Mouse (Mus musculus): Measurements from ENCODE around the gene Tcf7l1. TPM values are rescaled to one million over a fixed set of nuclear protein-coding genes. Genes with fewer than 3 reads are reported as not detected.

Gene Tcf7l1
- polyA plus RNA-seq, 1 experiment from 2014 or later: 17.5 TPM

DNA sequence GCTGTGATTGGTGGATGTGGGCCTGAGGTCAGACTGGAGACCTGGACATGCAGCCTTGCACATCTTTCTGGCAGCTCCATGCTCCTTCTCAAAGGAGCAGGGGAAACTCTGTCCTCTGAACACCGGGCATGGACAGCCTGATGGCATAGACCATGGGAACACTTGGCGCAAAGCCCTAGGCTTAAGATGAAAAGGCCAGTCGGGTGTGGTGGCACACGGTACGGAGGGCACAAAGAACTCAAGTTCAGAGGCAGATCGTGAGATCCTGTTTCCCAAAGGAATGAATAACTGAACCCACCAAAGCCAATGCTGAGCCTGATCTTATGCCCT is 128.7 kb downstream of the Tcf7l1 start:
- no peaks in the 10 kb centered on the region for H3K36me3 ChIP-seq (ENCODE audit: insufficient read depth, low read length)
- H3K4me2 ChIP-seq (replicated peaks; ENCODE audit: low read depth, low read length): no peak overlapping the region
- no peaks in the 10 kb centered on the region for H3K27me3 ChIP-seq (replicated peaks; ENCODE audit: insufficient read depth, low read length)
- H3K9me3 ChIP-seq (ENCODE audit: low read length): no peaks in the 10 kb centered on the region
- H3K27ac ChIP-seq (ENCODE audit: low read length): no peak overlapping the region
- no peak for ATAC-seq
- 32% methylated on average over 6 of the region's 6 CpGs for WGBS
- no peak overlapping the region for H3K4me3 ChIP-seq (ENCODE audit: low read depth, low read length)
- TF ChIP-seq EP300 (IDR thresholded peaks at IDR 0.05) (no peak), CTCF (IDR thresholded peaks at IDR 0.05) (no peak)
- H3K9ac ChIP-seq (replicated peaks; ENCODE audit: low read depth): no peak overlapping the region
- peaks cover 32% of the 10 kb centered on the region for H3K4me1 ChIP-seq (ENCODE audit: insufficient read depth, low read depth, low read length)
- DNase-seq (ENCODE audit: low spot score): no peak

DNA sequence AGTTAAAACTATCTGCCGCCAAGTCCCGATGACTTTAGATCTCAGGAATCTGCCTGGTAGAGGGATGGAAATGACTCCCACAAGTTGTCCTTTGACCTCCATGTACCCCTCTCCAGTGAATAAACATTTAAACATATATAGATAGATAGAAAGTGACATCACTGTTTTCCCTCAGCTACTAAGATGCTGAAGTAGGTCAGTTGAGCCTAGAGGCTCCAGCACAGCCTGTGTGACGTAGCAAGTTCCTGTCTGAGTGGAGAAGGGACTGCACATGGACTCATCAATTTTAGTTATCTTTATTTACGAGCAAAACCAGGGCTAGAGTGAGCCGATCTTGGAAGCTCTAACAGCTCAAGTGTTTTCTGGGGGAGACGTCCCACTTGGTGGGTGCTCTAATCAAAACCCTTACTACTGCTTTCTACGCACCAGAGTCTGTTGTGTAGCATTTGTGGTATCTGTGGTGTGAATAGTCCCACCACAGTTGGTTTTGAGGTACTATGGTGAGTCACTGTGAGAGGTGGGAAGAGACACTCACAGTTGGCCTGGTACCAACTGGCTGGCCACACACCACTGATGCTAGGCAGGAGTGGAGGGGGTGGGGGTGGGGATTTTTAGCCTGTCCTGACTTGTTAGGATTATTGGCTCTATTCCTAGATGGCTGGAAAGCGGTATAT is 129.2 kb downstream of the Tcf7l1 start:
- H3K27me3 ChIP-seq (replicated peaks; ENCODE audit: insufficient read depth, low read length): no peaks in the 10 kb centered on the region
- no peaks in the 10 kb centered on the region for H3K36me3 ChIP-seq (ENCODE audit: insufficient read depth, low read length)
- TF ChIP-seq CTCF (IDR thresholded peaks at IDR 0.05) (no peak), EP300 (IDR thresholded peaks at IDR 0.05) (no peak)
- DNase-seq (ENCODE audit: low spot score) (peak; percentile 57), ATAC-seq (peak; percentile 34)
- H3K4me3 ChIP-seq (ENCODE audit: low read depth, low read length): no peak overlapping the region
- no peak overlapping the region for H3K27ac ChIP-seq (ENCODE audit: low read length)
- WGBS: 43% methylated on average over 8 of the region's 8 CpGs
- no peak overlapping the region for H3K9ac ChIP-seq (replicated peaks; ENCODE audit: low read depth)
- no peaks in the 10 kb centered on the region for H3K9me3 ChIP-seq (ENCODE audit: low read length)
- H3K4me2 ChIP-seq (replicated peaks; ENCODE audit: low read depth, low read length): no peak overlapping the region
- peaks cover 37% of the 10 kb centered on the region for H3K4me1 ChIP-seq (ENCODE audit: insufficient read depth, low read depth, low read length)

DNA sequence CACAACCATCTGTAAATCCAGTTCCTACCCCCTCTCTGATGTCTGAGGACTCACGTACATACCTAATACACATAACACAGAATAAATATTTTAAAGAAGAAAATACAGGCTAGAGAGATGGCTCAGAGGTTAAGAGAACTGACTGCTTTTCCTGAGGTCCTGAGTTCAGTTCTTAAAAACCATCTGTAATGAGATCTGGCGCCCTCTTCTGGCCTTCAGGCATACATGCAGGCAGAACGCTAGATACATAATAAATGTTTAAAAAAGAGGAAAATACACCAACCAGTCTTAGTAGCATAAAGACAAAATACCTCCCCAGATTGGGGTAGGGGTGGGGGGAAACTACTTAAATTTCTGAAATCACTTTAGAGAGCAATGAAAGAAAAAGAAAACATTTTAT is 131.0 kb downstream of the Tcf7l1 start:
- no peak overlapping the region for H3K9ac ChIP-seq (replicated peaks; ENCODE audit: low read depth)
- H3K36me3 ChIP-seq (ENCODE audit: insufficient read depth, low read length): no peaks in the 10 kb centered on the region
- no peak overlapping the region for H3K27ac ChIP-seq (ENCODE audit: low read length)
- WGBS: 57% methylated on average over 3 of the region's 3 CpGs
- H3K4me3 ChIP-seq (ENCODE audit: low read depth, low read length): no peak overlapping the region
- ATAC-seq (no peak), DNase-seq (ENCODE audit: low spot score) (peak; percentile 76)
- H3K4me2 ChIP-seq (replicated peaks; ENCODE audit: low read depth, low read length): no peak overlapping the region
- H3K4me1 ChIP-seq (ENCODE audit: insufficient read depth, low read depth, low read length): peaks cover 38% of the 10 kb centered on the region
- no peaks in the 10 kb centered on the region for H3K9me3 ChIP-seq (ENCODE audit: low read length)
- no peaks in the 10 kb centered on the region for H3K27me3 ChIP-seq (replicated peaks; ENCODE audit: insufficient read depth, low read length)
- TF ChIP-seq CTCF (IDR thresholded peaks at IDR 0.05) (peak; percentile 78), EP300 (IDR thresholded peaks at IDR 0.05) (no peak)

DNA sequence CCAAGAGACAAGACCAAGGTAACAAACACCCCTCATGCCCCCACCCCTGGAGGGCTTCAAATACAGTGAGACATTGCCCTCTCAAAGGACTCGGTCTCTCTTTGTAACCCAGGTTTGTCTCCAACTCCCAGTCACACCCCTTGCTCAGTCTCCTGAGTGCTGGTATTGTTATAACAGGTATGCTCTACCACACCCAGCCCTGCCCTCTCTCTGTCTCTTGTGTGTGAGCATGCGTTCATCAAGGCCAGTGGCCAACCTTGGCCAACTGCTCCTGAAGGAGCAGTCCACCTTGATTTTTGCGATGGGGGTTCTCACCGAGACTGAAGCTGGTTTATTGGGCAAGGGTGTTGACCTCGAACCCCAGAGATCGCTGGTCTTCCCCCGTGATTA is 133.0 kb downstream of the Tcf7l1 start:
- peaks cover 37% of the 10 kb centered on the region for H3K4me1 ChIP-seq (ENCODE audit: insufficient read depth, low read depth, low read length)
- H3K36me3 ChIP-seq (ENCODE audit: insufficient read depth, low read length): no peaks in the 10 kb centered on the region
- DNase-seq (ENCODE audit: low spot score): no peak
- H3K9ac ChIP-seq (replicated peaks; ENCODE audit: low read depth): no peak overlapping the region
- no peaks in the 10 kb centered on the region for H3K9me3 ChIP-seq (ENCODE audit: low read length)
- H3K27ac ChIP-seq (ENCODE audit: low read length): peak overlapping the region; percentile 82
- no peak overlapping the region for H3K4me3 ChIP-seq (ENCODE audit: low read depth, low read length)
- ATAC-seq: no peak
- 0 out of 2 replicates have a peak overlapping the region, but pooled peaks have one; percentile 48 for H3K4me2 ChIP-seq (replicated peaks; ENCODE audit: low read depth, low read length)
- 73% methylated on average over 7 of the region's 7 CpGs for WGBS
- TF ChIP-seq EP300 (IDR thresholded peaks at IDR 0.05) (no peak), CTCF (IDR thresholded peaks at IDR 0.05) (no peak)
- no peaks in the 10 kb centered on the region for H3K27me3 ChIP-seq (replicated peaks; ENCODE audit: insufficient read depth, low read length)

DNA sequence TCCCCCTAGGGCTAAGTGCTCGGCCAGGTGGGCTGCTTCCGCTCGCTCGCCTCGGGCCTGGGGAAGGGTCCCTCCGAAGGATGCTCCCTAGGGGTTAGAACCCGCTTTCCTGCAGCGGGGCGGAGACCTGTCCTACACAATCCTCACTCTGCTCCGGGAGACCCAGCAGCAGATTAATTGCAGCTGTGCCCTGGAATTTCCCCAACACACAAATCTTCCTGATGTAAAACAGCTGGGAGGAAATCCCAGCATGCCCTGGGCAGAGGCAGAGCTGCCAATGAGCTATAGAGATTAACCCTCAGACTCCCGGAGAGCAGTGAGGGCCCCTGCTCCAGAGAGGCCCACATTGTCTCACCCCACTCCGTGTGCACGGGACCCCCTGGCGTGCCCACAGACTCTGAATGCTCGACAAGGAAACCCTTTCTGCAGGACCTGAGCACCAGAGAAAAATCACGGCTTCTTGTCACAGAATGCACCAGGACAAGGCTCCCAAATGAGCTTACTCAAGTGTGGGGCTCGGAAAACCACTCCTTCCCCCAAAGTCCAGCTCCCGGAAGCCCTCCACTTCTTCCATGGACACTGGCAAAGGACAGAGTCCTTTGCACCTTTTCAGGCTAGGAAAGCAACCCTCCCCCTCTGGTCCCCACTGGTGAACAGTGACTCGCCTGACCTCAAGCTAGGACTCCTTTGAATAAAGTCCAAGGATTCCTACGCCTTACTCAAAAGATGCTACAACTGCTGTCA is 133.6 kb downstream of the Tcf7l1 start:
- H3K9ac ChIP-seq (replicated peaks; ENCODE audit: low read depth): no peak overlapping the region
- DNase-seq (ENCODE audit: low spot score): peak; percentile 89
- ATAC-seq: peak; percentile 46
- H3K4me3 ChIP-seq (ENCODE audit: low read depth, low read length): peak overlapping the region; percentile 19; the same call in 1 of the 2 replicates
- H3K27me3 ChIP-seq (replicated peaks; ENCODE audit: insufficient read depth, low read length): no peaks in the 10 kb centered on the region
- H3K9me3 ChIP-seq (ENCODE audit: low read length): no peaks in the 10 kb centered on the region
- H3K4me2 ChIP-seq (replicated peaks; ENCODE audit: low read depth, low read length): peak overlapping the region; percentile 48
- peak overlapping the region; percentile 82 for H3K27ac ChIP-seq (ENCODE audit: low read length)
- no peaks in the 10 kb centered on the region for H3K36me3 ChIP-seq (ENCODE audit: insufficient read depth, low read length)
- 33% methylated on average over 20 of the region's 20 CpGs for WGBS
- peak; percentile 71 for TF ChIP-seq EP300 (IDR thresholded peaks at IDR 0.05)
- no peak for TF ChIP-seq CTCF (IDR thresholded peaks at IDR 0.05)
- peaks cover 31% of the 10 kb centered on the region for H3K4me1 ChIP-seq (ENCODE audit: insufficient read depth, low read depth, low read length)

DNA sequence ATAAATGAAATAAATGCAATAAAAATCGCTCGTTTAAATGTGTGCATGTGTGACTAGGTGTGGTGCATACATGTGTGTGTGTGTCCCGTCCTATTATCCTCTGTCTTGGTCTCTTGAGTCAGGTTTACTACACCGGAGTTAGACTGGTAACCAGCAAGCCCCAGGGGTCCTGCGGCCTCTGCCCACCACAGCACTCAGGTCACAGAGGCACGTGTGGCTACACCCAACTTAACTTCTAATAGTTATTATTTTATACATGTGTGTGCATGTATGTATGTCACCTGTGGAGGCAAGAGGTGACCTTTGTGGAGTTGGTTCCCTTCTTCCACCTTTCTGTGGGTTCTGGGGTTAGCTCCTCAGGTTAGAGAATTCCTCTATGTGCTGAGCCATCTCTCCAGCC is 134.7 kb downstream of the Tcf7l1 start:
- Histone ChIP-seq H3K4me2 (replicated peaks; ENCODE audit: low read depth, low read length) (no peak overlapping the region), H3K4me3 (ENCODE audit: low read depth, low read length) (no peak overlapping the region), H3K36me3 (ENCODE audit: insufficient read depth, low read length) (no peaks in the 10 kb centered on the region), H3K4me1 (ENCODE audit: insufficient read depth, low read depth, low read length) (peaks cover 25% of the 10 kb centered on the region), H3K9ac (replicated peaks; ENCODE audit: low read depth) (no peak overlapping the region), H3K9me3 (ENCODE audit: low read length) (no peaks in the 10 kb centered on the region), H3K27ac (ENCODE audit: low read length) (peak overlapping the region; percentile 82), H3K27me3 (replicated peaks; ENCODE audit: insufficient read depth, low read length) (no peaks in the 10 kb centered on the region)
- ATAC-seq (no peak), DNase-seq (ENCODE audit: low spot score) (no peak)
- TF ChIP-seq CTCF (IDR thresholded peaks at IDR 0.05): no peak
- no peak for TF ChIP-seq EP300 (IDR thresholded peaks at IDR 0.05)
- WGBS: 94% methylated on average over 6 of the region's 6 CpGs
